In genomic region chr17:32905239-32905638, GRCm38 (mm10) we compare ENCODE assay signal across 8 mouse cellular contexts. TPM values are rescaled to one million over a fixed set of nuclear protein-coding genes. Genes with fewer than 3 reads are reported as not detected.
DNase-seq lines count a peak whose midpoint lies in the region; ATAC-seq and TF ChIP-seq lines count a peak whose summit lies in the region.

No protein-coding gene starts in this region.

- peaks cover 4% of the 10 kb centered on the region; the same call in 1 of the 2 replicates for H3K9me3 ChIP-seq in E14TG2a.4 (ENCODE audit: low read length)
- no peaks in the 10 kb centered on the region; the same call in 1 of the 2 replicates for H3K9me3 ChIP-seq in heart, embryonic 16.5 days (replicated peaks; ENCODE audit: control insufficient read depth, low read length)

- H3K27me3 ChIP-seq in E14TG2a.4 (ENCODE audit: insufficient read depth, low read length), result peaks cover 12% of the 10 kb centered on the region
- H3K27me3 ChIP-seq in heart, embryonic 16.5 days (ENCODE audit: control insufficient read depth, insufficient read depth, low read length), result no peaks in the 10 kb centered on the region

- H3K27ac ChIP-seq in heart, embryonic 16.5 days (ENCODE audit: low read length), result no peak overlapping the region

- WGBS in heart, embryonic 16.5 days, result 8% methylated on average over 19 of the region's 19 CpGs

- no peak for ATAC-seq in heart, embryonic 16.5 days (replicated peaks; ENCODE audit: extremely low read depth, insufficient read depth, low FRiP score)
- ATAC-seq in erythroid progenitor cell, adult 5-6 weeks (replicated peaks; ENCODE audit: low FRiP score, poor library complexity, severe bottlenecking), result no peak

- no peak overlapping the region for H3K9ac ChIP-seq in heart, embryonic 16.5 days (ENCODE audit: low read length)

- peak overlapping the region; percentile 44; the same call in 1 of the 2 replicates for H3K4me2 ChIP-seq in heart, embryonic 16.5 days (ENCODE audit: low read depth, low read length)

- TF ChIP-seq CTCF in E14TG2a.4 (conservative IDR thresholded peaks at IDR 0.05; ENCODE audit: low read length), result peak; percentile 74

- H3K36me3 ChIP-seq in E14TG2a.4 (ENCODE audit: insufficient read depth, low read length), result no peaks in the 10 kb centered on the region
- H3K36me3 ChIP-seq in heart, embryonic 16.5 days (ENCODE audit: control insufficient read depth, insufficient read depth), result no peaks in the 10 kb centered on the region

- DNase-seq in adipocyte (ENCODE audit: low spot score), result peak; percentile 18
- peak; percentile 63 for DNase-seq in embryo, embryonic 10 days (ENCODE audit: low spot score)
- peak; percentile 67 to 76 for DNase-seq in kidney, postnatal 25 days
- DNase-seq in lung, postnatal 25 days (ENCODE audit: low spot score), result peak; percentile 37
- DNase-seq in retina, postnatal 7 days (ENCODE audit: low read depth, low spot score), result peak; percentile 53

- H3K4me3 ChIP-seq in E14TG2a.4 (replicated peaks; ENCODE audit: low read length), result peak overlapping the region; percentile 74
- H3K4me3 ChIP-seq in heart, embryonic 16.5 days (ENCODE audit: low read length), result no peak overlapping the region

- peaks cover 52% of the 10 kb centered on the region for H3K4me1 ChIP-seq in E14TG2a.4 (replicated peaks; ENCODE audit: low read depth, low read length)
- H3K4me1 ChIP-seq in heart, embryonic 16.5 days (ENCODE audit: control insufficient read depth, insufficient read depth, low read length), result no peaks in the 10 kb centered on the region

RNA-seq across cellular contexts. Expression of gene Cyp4f14, which starts 11.9 kb away (rescaled TPM):
- 0.96 TPM in 1 of 2 replicates, not detected in the other for polyA plus RNA-seq in heart, embryonic 16.5 days (2015; fragmentation: Nextera tagmentation; extraction: Ambion mirVana)
- total RNA-seq in erythroid progenitor cell, adult 5-6 weeks (2015; ENCODE audit: low replicate concordance), result not detected in 2 replicates
- not detected in 2 replicates for total RNA-seq in erythroid progenitor cell, adult 5-6 weeks (2017; ENCODE audit: low replicate concordance)

RNA-seq across cellular contexts. Expression of gene Zfp870, which starts 13.8 kb away (rescaled TPM):
- 6.7 TPM in 2 replicates for polyA plus RNA-seq in heart, embryonic 16.5 days (2015; fragmentation: Nextera tagmentation; extraction: Ambion mirVana)
- 0.84 and 1.1 TPM in 2 replicates for total RNA-seq in erythroid progenitor cell, adult 5-6 weeks (2015; ENCODE audit: low replicate concordance)
- 0.64 and 0.83 TPM in 2 replicates for total RNA-seq in erythroid progenitor cell, adult 5-6 weeks (2017; ENCODE audit: low replicate concordance)

RNA-seq across cellular contexts. Expression of gene Cyp4f13, which starts 42.0 kb away (rescaled TPM):
- 9.5 and 11.3 TPM in 2 replicates for polyA plus RNA-seq in heart, embryonic 16.5 days (2015; fragmentation: Nextera tagmentation; extraction: Ambion mirVana)
- 3.6 and 14.7 TPM in 2 replicates for total RNA-seq in erythroid progenitor cell, adult 5-6 weeks (2015; ENCODE audit: low replicate concordance)
- 2.6 and 4.1 TPM in 2 replicates for total RNA-seq in erythroid progenitor cell, adult 5-6 weeks (2017; ENCODE audit: low replicate concordance)

Comparison
In these comparisons a context has a peak if more than half of its experiments do, and no peak if none do; other contexts are left out.
1. DNase-seq: peak in every context shown above with its lines; median percentile 72 in kidney, postnatal 25 days; 63 in embryo, embryonic 10 days; 53 in retina, postnatal 7 days; 37 in lung, postnatal 25 days; 18 in adipocyte.